Mouse (Mus musculus) thymus, postnatal 0 days (tissue): ENCODE measurements at regions not wholly inside any gene's neighbourhood (a gene's known extent, or its start where the extent isn't known, plus 50 kb on each side); places are given as distances from the start of the nearest gene placed in this dataset.
"Not testable (repeated sequence)": the region's sequence is repeated elsewhere in the genome, so short reads cannot be mapped to it uniquely, and the experiment has no call there.

Experiments used
- DNase-seq: peaks from one replicate; pipeline ENCODE4 v3.0.0-alpha.2; 2015; ENCODE audit warnings: low spot score

GRCm38 (mm10) chr1:181262496-181262895 lies 50.7 kb upstream of the Wdr26 start:
- DNase-seq: no peak

- DNase-seq: no peak
Measured at GRCm38 (mm10) chr1:181263216-181263615, 51.4 kb upstream of the Wdr26 start.

- DNase-seq: not testable (repeated sequence)
Measured at GRCm38 (mm10) chr1:181270469-181270868, 58.7 kb upstream of the Wdr26 start.

GRCm38 (mm10) chr1:181271164-181271563 lies 59.4 kb upstream of the Wdr26 start:
- DNase-seq: no peak

GRCm38 (mm10) chr1:181271821-181272220 lies 60.0 kb upstream of the Wdr26 start:
- DNase-seq: no peak

- peak; percentile 62 for DNase-seq
Measured at GRCm38 (mm10) chr1:181272622-181273296, 61.0 kb upstream of the Wdr26 start.

- peak; percentile 33 for DNase-seq
Measured at GRCm38 (mm10) chr1:181273540-181274204, 61.9 kb upstream of the Wdr26 start.

GRCm38 (mm10) chr1:181280826-181281225 lies 69.0 kb upstream of the Wdr26 start:
- no peak for DNase-seq

- not testable (repeated sequence) for DNase-seq
Measured at GRCm38 (mm10) chr1:181282986-181283385, 69.4 kb upstream of the Cnih3 start.

- DNase-seq: not testable (repeated sequence)
Measured at GRCm38 (mm10) chr1:181283539-181283938, 68.9 kb upstream of the Cnih3 start.

GRCm38 (mm10) chr1:181284301-181285197 lies 67.9 kb upstream of the Cnih3 start:
- DNase-seq: peak; percentile 17

GRCm38 (mm10) chr1:181285600-181285999 lies 66.8 kb upstream of the Cnih3 start:
- no peak for DNase-seq

GRCm38 (mm10) chr1:181286146-181286545 lies 66.3 kb upstream of the Cnih3 start:
- no peak for DNase-seq

- DNase-seq: no peak
Measured at GRCm38 (mm10) chr1:181287166-181287565, 65.3 kb upstream of the Cnih3 start.

- no peak for DNase-seq
Measured at GRCm38 (mm10) chr1:181289385-181290035, 62.9 kb upstream of the Cnih3 start.

- DNase-seq: no peak
Measured at GRCm38 (mm10) chr1:181291202-181291601, 61.2 kb upstream of the Cnih3 start.

GRCm38 (mm10) chr1:181291966-181292365 lies 60.5 kb upstream of the Cnih3 start:
- no peak for DNase-seq

GRCm38 (mm10) chr1:181293079-181293865 lies 59.2 kb upstream of the Cnih3 start:
- no peak for DNase-seq

GRCm38 (mm10) chr1:181295651-181296050 lies 56.8 kb upstream of the Cnih3 start:
- DNase-seq: no peak

GRCm38 (mm10) chr1:181298063-181298462 lies 54.4 kb upstream of the Cnih3 start:
- DNase-seq: no peak
